Mouse (Mus musculus): ENCODE results near the gene Yipf6.

GRCm38 (mm10) chrX:98958287-98958686 is 22.2 kb downstream of the Yipf6 start:
- no peak for TF ChIP-seq CTCF (IDR thresholded peaks at IDR 0.05; ENCODE audit: borderline replicate concordance, insufficient read depth, low read length)
- TF ChIP-seq POLR2A (IDR thresholded peaks at IDR 0.05; ENCODE audit: low read depth, low read length), result no peak

All from embryonic fibroblast, embryonic 13.5 days (primary cell).